Mouse (Mus musculus): ENCODE results near the gene BC024978. TPM values are rescaled to one million over a fixed set of nuclear protein-coding genes. Genes with fewer than 3 reads are reported as not detected.
"Not testable (repeated sequence)": the region's sequence is repeated elsewhere in the genome, so short reads cannot be mapped to it uniquely, and the experiment has no call there.

The BC024978 gene
- total RNA-seq, 2 experiments from 2014 or later = 18.9 to 21.3 TPM

GRCm38 (mm10) chr7:27244088-27244487 lies 48.5 kb downstream of the BC024978 start:
- intact Hi-C loops (cut with DNase I); DNase-seq (ENCODE audit: low spot score in 2 of 2): not testable (repeated sequence)

GRCm38 (mm10) chr7:27249146-27249545 lies 53.6 kb downstream of the BC024978 start:
- no peak for DNase-seq (ENCODE audit: low spot score in 2 of 2)
- intact Hi-C loops (cut with DNase I) = no loop called here

- DNase-seq (ENCODE audit: low spot score in 2 of 2) = no peak
- intact Hi-C loops (cut with DNase I) = no loop called here
These were observed 54.3 kb downstream of the BC024978 start for GRCm38 (mm10) chr7:27249928-27250327.

GRCm38 (mm10) chr7:27251946-27252345 lies 56.4 kb downstream of the BC024978 start:
- intact Hi-C loops (cut with DNase I) = no loop called here
- no peak for DNase-seq (ENCODE audit: low spot score in 2 of 2)

GRCm38 (mm10) chr7:27255721-27256120 lies 60.1 kb downstream of the BC024978 start:
- DNase-seq (ENCODE audit: low spot score in 2 of 2) = no peak
- intact Hi-C loops (cut with DNase I) = no loop called here

- DNase-seq (ENCODE audit: low spot score in 2 of 2) = peak; percentile 73 to 86
- intact Hi-C loops (cut with DNase I) = no loop called here
These were observed 61.7 kb downstream of the BC024978 start for GRCm38 (mm10) chr7:27257046-27257851.

GRCm38 (mm10) chr7:27257852-27258204 lies 62.2 kb downstream of the BC024978 start:
- no peak for DNase-seq (ENCODE audit: low spot score in 2 of 2)
- intact Hi-C loops (cut with DNase I) = loop anchor here (2.0 kb wide), 1 partner anchor 25 kb away; the partner anchor contains the start of gene Coq8b

- peak; percentile 91 to 92 for DNase-seq (ENCODE audit: low spot score in 2 of 2)
- intact Hi-C loops (cut with DNase I) = loop anchor here (2.0 kb wide), 1 partner anchor 26 kb away; the partner anchor contains the start of gene Coq8b
These were observed 62.8 kb downstream of the BC024978 start, which contains the start of gene Numbl for GRCm38 (mm10) chr7:27258205-27258899. Gene Numbl (plus strand): TSS chr7:27258433.

GRCm38 (mm10) chr7:27259271-27259721 lies 63.7 kb downstream of the BC024978 start:
- intact Hi-C loops (cut with DNase I) = loop anchor here (2.0 kb wide), 1 partner anchor 26 kb away; the partner anchor contains the start of gene Coq8b
- no peak for DNase-seq (ENCODE audit: low spot score in 2 of 2)

GRCm38 (mm10) chr7:27259771-27260170 lies 64.2 kb downstream of the BC024978 start:
- DNase-seq (ENCODE audit: low spot score in 2 of 2) = peak; percentile 35 to 78
- intact Hi-C loops (cut with DNase I) = loop anchor here (2.0 kb wide), 1 partner anchor 27 kb away; the partner anchor contains the start of gene Coq8b

Small RNA genes within 50 kb of the gene (microRNA-seq; reads per million reads assigned to microRNA genes)
- gene Mir1191 (0 reads per million in 2 experiments), gene Mir3101 (0 to 0.79 reads per million in 2 experiments)

Other genes with a start within 250 kb of the BC024978 start
- gene Cyp2a12, start 166.7 kb upstream of the BC024978 start, total RNA-seq (2021) = not detected
- under 1 TPM; 0.23 to 0.86 TPM for gene Cyp2f2, start 75.9 kb upstream of the BC024978 start, total RNA-seq (2021)
- gene Cyp2t4, start 42.1 kb upstream of the BC024978 start, total RNA-seq (2021) = not detected
- gene Egln2, start 29.0 kb upstream of the BC024978 start, total RNA-seq (2021) = 100 to 1,000 TPM in 1 of 2 experiments, 10 to 100 TPM in 1; 90.8 to 100 TPM
- 10 to 100 TPM; 86.7 to 94.7 TPM for gene Rab4b, start 16.9 kb upstream of the BC024978 start, total RNA-seq (2021)
- not detected for gene Gm21983, start 14.7 kb upstream of the BC024978 start, total RNA-seq (2021)
- gene Mia, start 14.6 kb upstream of the BC024978 start, total RNA-seq (2021) = 1 to 10 TPM; 1.6 to 3.3 TPM
- 10 to 100 TPM; 81.3 to 81.8 TPM for gene Snrpa, start 490 bp downstream of the BC024978 start, total RNA-seq (2021)
- 1 to 10 TPM; 7.3 to 8.0 TPM for gene Itpkc, start 32.9 kb downstream of the BC024978 start, total RNA-seq (2021)
- gene Coq8b, start 37.2 kb downstream of the BC024978 start, total RNA-seq (2021) = 10 to 100 TPM; 31.2 to 34.8 TPM
- 100 to 1,000 TPM; 134 to 139 TPM for gene Numbl, start 62.7 kb downstream of the BC024978 start, total RNA-seq (2021)
- 10 to 100 TPM; 62.5 to 62.6 TPM for gene Ltbp4, start 141.9 kb downstream of the BC024978 start, total RNA-seq (2021)
- 10 to 100 TPM; 22.2 to 27.4 TPM for gene Shkbp1, start 160.2 kb downstream of the BC024978 start, total RNA-seq (2021)
- gene Gm20479, start 161.6 kb downstream of the BC024978 start, total RNA-seq (2021) = not detected

All from left cerebral cortex, postnatal 14 days (tissue).